Mouse (Mus musculus) monocyte, adult 5-6 weeks (primary cell): ENCODE measurements around the gene Itgb5. TPM values are rescaled to one million over a fixed set of nuclear protein-coding genes. Genes with fewer than 3 reads are reported as not detected.

Source experiments
- ATAC-seq: fragments of 153-309, 156-312 bp; replicated peaks from 2 replicates; pipeline ENCODE4 v1.8.0; 2017; ENCODE audit warnings: mild to moderate bottlenecking; ENCODE audit not compliant: low TSS enrichment, insufficient number of reproducible peaks, severe bottlenecking, poor library complexity, low FRiP score
- total RNA-seq: library from RNA; stranded (forward); fragments of 200-1000, 200-491, 200-594 nt; gene quantifications from 3 replicates; pipeline ENCODE4 v1.2.3, GENCODE M21; 2017

Itgb5 gene
- total RNA-seq, 1 experiment from 2014 or later = 85.1 TPM

DNA sequence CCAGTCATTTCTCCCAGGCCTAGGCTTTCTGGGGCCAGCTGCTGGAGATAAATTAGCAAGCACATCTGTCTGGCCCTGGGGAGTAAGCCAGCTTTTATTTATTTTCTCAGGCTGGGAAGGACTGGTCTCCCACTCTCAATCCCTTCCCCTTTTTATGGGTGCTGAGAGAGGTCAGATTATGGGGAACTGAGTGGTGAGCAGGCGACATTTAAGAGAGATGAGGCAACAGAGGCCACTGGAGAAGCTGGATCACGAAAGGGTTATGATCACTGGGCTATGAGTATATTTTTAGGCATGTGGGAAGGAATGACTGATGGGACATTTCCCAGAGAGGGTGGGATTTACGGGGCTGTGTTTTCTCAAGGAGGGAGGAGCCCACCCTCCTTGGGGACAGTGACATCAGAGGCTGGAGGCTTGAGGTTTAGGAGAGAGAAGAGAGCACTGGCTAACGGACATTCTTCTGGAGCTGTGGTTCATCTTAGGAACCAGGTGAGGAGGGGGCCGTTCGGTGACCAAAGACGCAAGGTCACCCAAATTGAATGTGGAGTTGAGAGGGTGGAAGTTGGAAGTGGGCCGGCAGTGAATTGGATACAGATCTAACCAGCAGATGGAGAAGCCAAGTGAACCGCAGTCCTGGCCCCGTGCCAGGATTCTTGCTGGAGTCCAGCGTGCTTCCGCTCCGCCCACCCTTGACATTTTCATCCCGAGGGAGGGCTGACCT, 62.3 kb downstream of the Itgb5 start:
- ATAC-seq = peak; percentile 73

- no peak for ATAC-seq
Observed at GRCm38 (mm10) chr16:33892539-33892938, 63.1 kb downstream of the Itgb5 start.

DNA sequence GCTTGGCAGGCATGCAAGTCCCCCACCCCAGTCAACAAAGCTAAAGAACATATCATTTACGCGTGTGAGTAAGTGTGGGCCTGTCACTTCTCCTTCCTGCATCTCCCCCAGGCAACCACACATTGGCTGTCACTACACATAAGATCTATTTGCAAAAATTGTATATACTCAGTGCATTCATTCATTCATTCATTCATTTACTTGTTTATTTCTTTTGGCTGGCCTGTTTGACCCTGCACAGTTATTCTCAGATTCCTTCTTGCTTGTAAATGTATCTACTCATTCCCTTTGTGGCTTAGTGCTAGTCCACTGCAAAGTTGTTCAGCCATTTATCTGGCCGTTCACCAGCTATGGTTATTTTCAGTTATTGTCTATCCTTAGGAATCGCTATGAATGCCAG, 64.3 kb downstream of the Itgb5 start:
- no peak for ATAC-seq

DNA sequence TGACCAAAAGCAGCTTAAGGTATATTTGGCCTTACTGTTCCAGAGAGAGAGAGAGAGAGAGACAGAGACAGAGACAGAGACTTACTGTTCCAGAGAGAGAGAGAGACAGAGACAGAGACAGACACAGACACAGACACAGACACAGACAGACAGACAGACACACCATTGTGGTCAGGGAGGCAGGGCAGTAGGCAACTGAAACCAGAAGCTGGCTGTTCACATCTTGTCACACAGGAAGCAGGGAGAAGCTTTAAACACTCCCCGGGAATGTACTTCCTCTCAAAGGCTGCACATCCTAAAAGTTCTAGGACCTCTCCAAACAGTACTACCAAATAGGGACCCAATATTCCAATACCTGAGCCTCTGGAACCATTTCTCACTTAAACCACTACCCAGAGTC, 65.0 kb downstream of the Itgb5 start:
- no peak for ATAC-seq

- no peak for ATAC-seq
Observed at GRCm38 (mm10) chr16:33895690-33896089, 66.2 kb downstream of the Itgb5 start.

DNA sequence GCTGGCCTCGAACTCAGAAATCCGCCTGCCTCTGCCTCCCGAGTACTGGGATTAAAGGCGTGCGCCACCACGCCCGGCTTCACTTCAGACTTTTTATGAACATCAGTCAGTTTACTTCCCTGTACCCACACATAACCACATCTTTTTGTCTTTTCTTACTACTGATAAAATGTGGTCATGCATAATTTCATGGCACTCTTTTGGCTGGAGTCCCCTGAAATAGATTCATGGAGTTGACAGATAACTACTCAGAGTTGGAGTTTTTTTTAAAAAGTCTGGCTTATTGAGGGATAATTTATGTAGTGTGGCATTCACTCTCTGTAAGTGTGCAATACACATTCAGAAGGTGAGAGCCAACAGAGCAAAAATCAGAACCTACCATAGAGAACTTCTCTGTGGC, 67.3 kb downstream of the Itgb5 start:
- ATAC-seq = no peak

DNA sequence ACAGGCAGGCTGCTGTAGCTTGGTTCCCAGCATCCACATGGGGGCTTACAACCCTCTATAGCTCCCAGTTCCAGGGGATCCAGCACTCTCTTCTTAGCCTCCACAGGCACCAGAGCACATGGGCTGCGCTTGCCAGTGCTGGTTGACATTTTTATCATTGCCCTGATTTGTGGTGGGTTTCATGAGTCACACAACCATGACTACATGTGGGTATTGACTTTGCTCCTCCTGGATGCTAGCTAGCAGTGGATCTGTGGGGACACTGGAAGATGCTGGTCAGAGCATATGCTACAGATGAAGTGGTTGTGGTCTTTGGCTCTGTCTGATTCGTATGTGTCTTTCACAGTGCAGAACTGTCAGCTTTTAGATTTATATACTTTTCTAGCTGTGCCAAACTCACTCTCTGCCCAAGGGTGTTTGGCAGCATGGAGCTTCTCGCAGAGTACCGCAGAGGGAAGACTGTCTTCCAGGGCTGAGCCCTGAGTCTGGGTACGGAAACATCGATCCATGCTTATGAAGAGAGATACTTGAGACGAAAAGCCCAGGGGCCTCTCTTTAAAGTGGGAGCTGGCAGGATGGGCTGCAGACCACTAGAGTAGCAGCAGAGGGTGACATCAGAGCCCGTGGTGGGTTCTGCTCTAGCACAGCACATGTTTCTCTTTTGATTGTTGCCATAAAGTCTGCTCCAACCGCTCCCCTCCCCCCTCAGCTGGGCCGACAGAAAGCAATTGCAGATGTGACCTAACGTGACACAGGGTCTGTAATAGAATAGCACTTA, 74.4 kb downstream of the Itgb5 start:
- ATAC-seq = no peak

DNA sequence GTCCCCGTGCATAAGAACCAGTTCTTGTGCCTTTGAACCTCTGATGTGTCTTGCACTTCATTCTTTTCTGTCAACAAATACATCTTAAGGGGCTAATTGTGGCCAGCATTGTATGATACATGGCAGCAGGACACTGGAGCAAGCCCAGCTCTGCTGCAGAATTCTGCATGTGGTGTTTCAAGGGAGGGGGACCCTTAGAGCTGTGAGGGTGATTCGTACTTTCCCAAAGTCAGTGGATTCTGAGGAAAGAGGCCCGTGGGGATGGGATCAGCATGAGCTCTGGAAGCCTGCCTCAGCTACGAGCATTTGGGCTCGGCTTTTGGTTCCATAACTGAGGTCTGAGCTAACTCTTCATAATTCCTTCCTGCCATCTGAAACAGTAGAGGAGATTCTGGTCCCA, 75.1 kb downstream of the Itgb5 start:
- ATAC-seq = no peak

DNA sequence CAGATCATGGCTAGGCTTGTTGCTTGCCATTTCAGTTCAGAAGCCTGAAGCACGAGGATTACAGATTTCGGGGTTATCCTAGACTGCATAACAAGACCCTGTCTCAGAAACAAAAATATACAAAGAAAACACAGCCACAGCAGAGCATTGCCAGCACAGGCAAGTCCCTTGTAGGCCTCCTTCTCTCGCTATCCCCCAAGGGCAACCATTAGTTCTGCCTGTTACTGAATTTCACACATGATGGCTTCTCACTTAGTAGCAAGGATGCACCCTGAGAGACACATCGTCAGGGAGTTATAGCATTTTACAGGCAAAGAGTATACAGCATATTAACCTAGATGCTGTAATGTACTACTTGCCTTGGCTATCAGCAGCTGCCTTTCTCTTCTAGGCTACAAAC, 78.8 kb downstream of the Itgb5 start:
- ATAC-seq = no peak

DNA sequence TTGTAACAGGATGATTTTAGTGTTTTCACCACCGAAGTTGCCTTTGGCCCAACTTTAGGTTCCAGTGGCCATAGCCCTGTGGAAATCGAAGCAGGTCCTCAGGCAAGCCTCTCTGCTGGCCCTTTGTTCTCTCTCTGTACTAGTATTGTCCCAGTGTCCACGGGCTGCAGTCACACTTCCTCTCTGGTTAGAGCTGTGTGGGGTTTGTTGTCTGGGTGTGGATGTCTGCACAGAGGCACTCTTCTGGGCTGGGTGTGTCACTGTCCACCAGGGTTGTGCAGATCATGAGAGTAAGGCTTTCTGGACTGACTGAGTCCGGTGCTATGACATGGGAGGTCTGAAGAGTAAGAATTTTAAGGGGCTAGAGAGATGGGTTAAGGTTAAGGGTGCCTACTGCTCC, 85.5 kb downstream of the Itgb5 start:
- peak; percentile 79 for ATAC-seq

- ATAC-seq = no peak
Observed at GRCm38 (mm10) chr16:33916473-33917251, 87.2 kb downstream of the Itgb5 start.

DNA sequence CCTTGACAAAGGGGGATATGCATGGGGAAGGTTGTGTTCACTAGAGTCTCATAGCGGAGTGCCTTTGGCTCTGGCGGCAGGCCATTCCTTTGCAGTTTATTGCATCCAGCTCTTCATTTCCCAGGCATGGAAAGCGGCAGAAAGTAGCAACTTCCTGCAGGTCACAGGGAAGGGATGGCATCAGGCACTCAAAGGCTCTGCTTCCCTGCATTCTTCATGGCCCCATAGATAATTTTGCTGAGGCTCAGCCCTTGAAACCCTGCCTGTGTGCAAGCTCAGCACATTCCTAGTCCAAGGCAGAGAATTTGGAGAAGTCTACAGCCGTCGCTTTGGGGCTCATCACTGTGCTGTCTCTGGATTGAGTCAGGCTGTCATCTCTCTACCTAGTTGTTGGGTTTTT, 87.9 kb downstream of the Itgb5 start:
- no peak for ATAC-seq

- no peak for ATAC-seq
Observed at GRCm38 (mm10) chr16:33917926-33918325, 88.5 kb downstream of the Itgb5 start.

DNA sequence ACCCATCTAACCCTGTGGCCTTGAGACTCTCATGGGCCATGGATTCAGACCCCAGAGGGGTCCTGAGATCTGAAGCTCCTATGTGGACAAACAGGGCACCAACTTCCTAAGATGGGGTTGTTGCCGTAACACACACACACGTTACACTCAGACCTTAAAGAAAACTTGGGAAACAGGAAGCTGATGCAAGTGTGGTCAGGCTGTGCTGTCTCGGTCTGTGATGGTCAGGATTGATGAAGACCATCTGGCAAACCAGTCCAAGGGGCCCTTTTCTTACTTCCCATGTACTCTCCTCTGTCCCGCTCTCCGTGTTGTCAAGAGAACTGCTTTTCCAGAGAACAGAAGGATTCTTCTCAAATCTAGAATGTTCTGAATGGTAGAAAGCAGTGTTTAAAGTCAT, 92.0 kb downstream of the Itgb5 start:
- no peak for ATAC-seq

GRCm38 (mm10) chr16:33922111-33923000, 92.9 kb downstream of the Itgb5 start:
- ATAC-seq = peak; percentile 45; the same call in 1 of the 2 replicates

GRCm38 (mm10) chr16:33923001-33923316, 93.5 kb downstream of the Itgb5 start:
- no peak for ATAC-seq

- ATAC-seq = no peak
Observed at GRCm38 (mm10) chr16:33923758-33924157, 94.3 kb downstream of the Itgb5 start.

- ATAC-seq = no peak
Observed at GRCm38 (mm10) chr16:33927263-33927824, 97.9 kb downstream of the Itgb5 start.
